Mouse (Mus musculus) ES-Bruce4 (cell line): ENCODE data around the gene Fam107a. TPM values are rescaled to one million over a fixed set of nuclear protein-coding genes. Genes with fewer than 3 reads are reported as not detected.

ENCODE experiments used
- H3K27ac ChIP-seq: 2 replicates; pipeline ENCODE4 v1.5.1; 2012; ENCODE audit warnings: low read length, inconsistent platforms; ENCODE audit not compliant: insufficient read depth
- H3K27me3 ChIP-seq: 2 replicates; pipeline ENCODE4 v1.6.1; 2012; ENCODE audit warnings: mild to moderate bottlenecking, low read length, inconsistent platforms; ENCODE audit not compliant: control insufficient read depth, poor library complexity, insufficient read depth, severe bottlenecking
- H3K36me3 ChIP-seq: 2 replicates; pipeline ENCODE4 v1.6.1; 2012; ENCODE audit warnings: inconsistent platforms, mild to moderate bottlenecking, low read length, moderate library complexity; ENCODE audit not compliant: control insufficient read depth, poor library complexity, insufficient read depth, severe bottlenecking
- H3K4me1 ChIP-seq: one replicate; pipeline ENCODE4 v1.8.1; 2011; ENCODE audit warnings: low read length; ENCODE audit not compliant: control insufficient read depth, insufficient read depth
- H3K4me3 ChIP-seq: 2 replicates; pipeline ENCODE4 v1.5.1; 2011; ENCODE audit warnings: low read depth, mild to moderate bottlenecking, low read length
- H3K9ac ChIP-seq: 2 replicates; pipeline ENCODE4 v1.6.1; 2012; ENCODE audit warnings: low read depth, mild to moderate bottlenecking, inconsistent platforms; ENCODE audit not compliant: poor library complexity, severe bottlenecking
- H3K9me3 ChIP-seq: replicated peaks from 2 replicates; pipeline ENCODE4 v1.6.1; 2012; ENCODE audit warnings: mild to moderate bottlenecking, low read length, inconsistent platforms; ENCODE audit not compliant: control insufficient read depth, poor library complexity, insufficient read depth, severe bottlenecking
- CTCF ChIP-seq: IDR thresholded peaks from one replicate; pipeline ENCODE4 v1.8.1; 2011; ENCODE audit warnings: low read depth, low read length
- EP300 ChIP-seq: IDR thresholded peaks from 2 replicates; pipeline ENCODE4 v1.6.1; 2011; ENCODE audit warnings: low read depth, low read length; ENCODE audit not compliant: insufficient read depth
- POLR2A ChIP-seq: IDR thresholded peaks from one replicate; pipeline ENCODE4 v1.8.1; 2011; ENCODE audit warnings: low read length; ENCODE audit not compliant: insufficient read depth
- polyA plus RNA-seq: library from polyadenylated mRNA; stranded (reverse); fragments of >200 nt; gene quantifications from 2 replicates; pipeline ENCODE4 v1.2.4, GENCODE M21; 2011; ENCODE audit warnings: low read depth; ENCODE audit not compliant: missing spikeins, insufficient read depth, insufficient read length

Fam107a gene
- polyA plus RNA-seq, 1 experiment: 0.69 TPM

DNA sequence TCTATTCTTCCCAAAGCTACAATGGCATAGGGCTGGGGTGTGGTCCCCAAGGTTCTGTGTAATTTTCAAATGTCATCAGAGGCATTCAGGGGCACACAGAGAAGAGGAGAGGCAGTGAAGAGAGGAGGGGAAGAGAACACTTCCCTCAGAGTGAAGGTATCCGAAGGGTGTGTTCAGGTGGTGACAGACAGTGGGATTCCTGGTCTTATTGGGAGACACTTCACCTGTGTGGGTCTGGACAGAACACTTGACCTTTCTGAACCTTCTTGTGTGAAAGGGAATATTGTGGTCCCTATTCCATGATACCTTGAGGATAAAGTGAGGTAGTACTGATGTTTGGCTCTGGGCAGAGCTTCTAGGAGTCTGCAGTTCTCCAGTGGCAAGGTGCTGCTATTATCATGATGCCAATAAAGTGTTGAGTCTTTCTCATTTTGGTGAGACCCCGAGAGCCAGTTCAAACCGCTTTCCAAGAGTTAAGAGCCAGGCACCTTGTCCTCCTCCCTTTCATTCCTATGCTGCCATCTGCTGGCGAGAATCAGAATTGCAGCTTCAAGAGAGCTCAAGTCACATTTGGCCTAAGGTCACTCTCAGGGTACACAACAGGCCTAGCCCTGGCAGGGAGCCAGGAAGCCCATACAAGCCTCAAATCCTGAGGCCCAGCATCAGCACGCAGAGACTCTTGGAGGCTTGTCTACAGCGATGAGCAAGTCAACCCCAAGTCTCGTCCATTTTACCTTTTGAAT, 28.6 kb upstream of the Fam107a start:
- Histone ChIP-seq H3K9ac (no peak overlapping the region), H3K9me3 (no peaks in the 10 kb centered on the region), H3K27ac (no peak overlapping the region), H3K36me3 (no peaks in the 10 kb centered on the region), H3K27me3 (no peaks in the 10 kb centered on the region), H3K4me3 (no peak overlapping the region), H3K4me1 (no peaks in the 10 kb centered on the region)
- TF ChIP-seq CTCF (peak; percentile 77), EP300 (no peak)

DNA sequence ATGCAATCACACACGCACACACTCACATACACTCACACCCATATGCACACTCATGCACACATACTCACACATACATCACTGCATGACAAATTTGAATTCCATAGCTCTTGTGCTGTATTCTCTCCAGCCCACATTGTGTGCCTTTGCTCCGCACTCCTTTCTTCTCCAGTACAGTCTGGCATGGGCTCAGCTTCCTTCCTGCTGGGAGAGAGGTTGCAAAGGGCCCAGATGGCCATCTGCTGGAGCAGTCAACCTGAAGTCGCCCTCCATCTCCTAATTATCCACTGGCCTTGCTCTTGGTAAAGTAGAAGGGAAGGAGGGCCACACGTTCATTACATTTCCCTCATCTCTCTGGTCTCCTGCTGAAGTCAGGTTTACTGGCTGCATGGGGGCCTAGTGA, 27.7 kb upstream of the Fam107a start:
- TF ChIP-seq CTCF: no peak
- TF ChIP-seq POLR2A: no peak
- no peak for TF ChIP-seq EP300
- Histone ChIP-seq H3K9ac (no peak overlapping the region), H3K36me3 (no peaks in the 10 kb centered on the region), H3K9me3 (no peaks in the 10 kb centered on the region), H3K4me1 (no peaks in the 10 kb centered on the region), H3K27ac (no peak overlapping the region), H3K27me3 (no peaks in the 10 kb centered on the region), H3K4me3 (no peak overlapping the region)

DNA sequence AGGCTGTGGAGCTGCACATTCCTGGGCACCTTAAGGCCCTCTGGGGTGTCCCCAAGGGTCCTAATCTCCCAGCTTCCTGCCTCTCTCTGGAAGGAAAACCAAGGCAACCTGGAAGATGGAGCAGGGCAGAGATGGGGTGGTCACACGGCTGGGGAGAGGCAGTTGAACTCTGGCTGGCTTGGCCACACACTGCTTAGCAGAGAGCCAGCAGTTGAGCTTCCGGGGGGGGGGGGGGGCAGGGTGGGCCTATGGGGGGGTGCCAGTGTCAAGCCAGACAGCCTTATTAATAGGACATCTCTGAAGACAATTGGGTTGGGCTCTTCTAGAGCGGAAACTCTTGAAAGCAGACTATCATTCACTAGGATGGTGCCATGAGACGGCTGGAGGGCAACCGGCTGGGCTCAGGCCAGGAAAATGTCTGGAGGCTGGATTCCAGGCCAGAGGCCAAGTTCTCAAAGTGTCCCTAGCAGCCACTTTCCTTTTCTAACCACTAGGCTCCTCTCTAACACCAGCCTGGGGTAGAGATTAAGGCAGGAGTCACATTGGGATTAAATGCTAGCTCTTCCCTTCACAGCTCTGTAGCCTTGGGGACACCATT, 24.8 kb upstream of the Fam107a start:
- Histone ChIP-seq H3K4me1 (no peaks in the 10 kb centered on the region), H3K27ac (no peak overlapping the region), H3K9ac (no peak overlapping the region), H3K4me3 (no peak overlapping the region), H3K27me3 (no peaks in the 10 kb centered on the region), H3K36me3 (no peaks in the 10 kb centered on the region), H3K9me3 (no peaks in the 10 kb centered on the region)
- no peak for TF ChIP-seq POLR2A
- no peak for TF ChIP-seq CTCF
- TF ChIP-seq EP300: no peak

DNA sequence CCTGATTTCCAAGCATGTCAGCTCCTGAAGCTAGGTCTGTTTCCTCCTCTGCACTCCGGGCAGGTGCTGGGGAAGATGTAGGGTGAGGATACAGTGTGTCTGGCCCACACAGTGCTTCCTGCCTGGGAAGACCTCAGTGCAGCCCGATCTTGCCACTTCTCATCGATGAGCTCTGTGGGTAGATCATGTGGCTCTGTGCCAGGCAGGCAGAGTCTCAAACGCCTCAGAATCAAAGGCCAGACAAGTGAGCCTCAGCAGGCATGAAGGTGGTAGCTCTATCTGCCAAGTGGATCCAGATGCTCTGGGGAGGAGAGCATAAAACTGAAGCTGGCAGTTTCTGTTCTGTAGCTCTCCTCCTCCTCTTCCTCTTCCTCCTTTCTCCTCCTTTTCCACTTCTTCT, 22.4 kb upstream of the Fam107a start:
- Histone ChIP-seq H3K27ac (no peak overlapping the region), H3K36me3 (no peaks in the 10 kb centered on the region)

DNA sequence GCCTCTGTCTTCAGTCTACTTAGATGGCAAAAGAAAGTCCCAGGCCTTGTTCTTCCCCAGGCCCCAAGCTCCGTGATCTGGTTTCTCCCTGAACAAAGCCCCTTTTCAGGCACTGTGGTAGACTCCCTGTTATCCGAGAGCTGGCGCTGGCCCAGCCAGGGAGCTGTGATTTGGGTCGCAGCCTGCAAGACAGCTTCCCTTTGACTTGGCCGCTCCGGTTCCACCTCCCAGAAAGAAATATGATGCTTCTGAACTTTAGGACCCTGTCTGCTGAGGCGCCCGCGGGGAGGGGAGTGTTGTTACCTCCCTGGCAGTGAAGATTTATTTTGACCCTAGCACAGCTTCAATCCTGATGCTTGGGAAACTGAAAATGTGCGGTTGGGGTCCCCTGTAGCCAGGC, 18.1 kb upstream of the Fam107a start:
- Histone ChIP-seq H3K4me3 (no peak overlapping the region), H3K36me3 (no peaks in the 10 kb centered on the region), H3K27ac (no peak overlapping the region), H3K9me3 (no peaks in the 10 kb centered on the region), H3K4me1 (no peaks in the 10 kb centered on the region), H3K27me3 (no peaks in the 10 kb centered on the region), H3K9ac (no peak overlapping the region)
- no peak for TF ChIP-seq POLR2A
- TF ChIP-seq EP300: no peak
- no peak for TF ChIP-seq CTCF

More for the DNA sequence above, 22.4 kb upstream of the Fam107a start:
- no peaks in the 10 kb centered on the region for H3K4me1 ChIP-seq
- no peak overlapping the region for H3K4me3 ChIP-seq
- no peaks in the 10 kb centered on the region for H3K9me3 ChIP-seq
- H3K27me3 ChIP-seq: no peaks in the 10 kb centered on the region
- TF ChIP-seq POLR2A (no peak), EP300 (no peak), CTCF (no peak)
- no peak overlapping the region for H3K9ac ChIP-seq

DNA sequence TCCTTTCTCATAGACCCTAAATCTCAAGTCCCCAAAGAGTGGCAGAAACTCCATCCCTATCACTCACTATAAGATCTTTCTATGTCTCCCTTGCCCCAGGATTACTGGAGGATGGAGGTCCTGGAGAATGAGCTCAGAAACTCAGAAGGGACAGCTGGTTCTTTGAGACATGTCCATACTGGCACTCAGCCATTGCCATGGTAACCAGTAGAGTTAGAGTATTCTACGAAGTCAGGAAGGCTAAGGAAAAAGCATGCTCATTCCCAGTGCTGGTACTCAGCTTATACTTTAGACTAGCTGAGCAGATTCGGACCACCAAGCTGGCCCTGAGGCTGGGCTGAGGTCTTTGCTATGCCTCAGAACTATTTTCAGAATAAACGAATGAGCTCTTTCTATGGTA, 16.7 kb upstream of the Fam107a start:
- no peaks in the 10 kb centered on the region for H3K27me3 ChIP-seq
- no peaks in the 10 kb centered on the region for H3K36me3 ChIP-seq
- no peak overlapping the region for H3K4me3 ChIP-seq
- TF ChIP-seq CTCF: no peak
- no peak for TF ChIP-seq POLR2A
- TF ChIP-seq EP300: no peak
- no peak overlapping the region for H3K27ac ChIP-seq
- H3K9me3 ChIP-seq: no peaks in the 10 kb centered on the region
- H3K4me1 ChIP-seq: no peaks in the 10 kb centered on the region
- no peak overlapping the region for H3K9ac ChIP-seq
